Mouse (Mus musculus) spleen, embryonic (tissue): ENCODE measurements around the gene Cdc42se2.

Experiments
- CTCF ChIA-PET: fragments of 350-600 bp; sonication (Branson Sonifier 250); formaldehyde crosslinking; loops from one replicate; lab custom pipeline; 2022; lab: Charles Lee

Cdc42se2 gene

DNA sequence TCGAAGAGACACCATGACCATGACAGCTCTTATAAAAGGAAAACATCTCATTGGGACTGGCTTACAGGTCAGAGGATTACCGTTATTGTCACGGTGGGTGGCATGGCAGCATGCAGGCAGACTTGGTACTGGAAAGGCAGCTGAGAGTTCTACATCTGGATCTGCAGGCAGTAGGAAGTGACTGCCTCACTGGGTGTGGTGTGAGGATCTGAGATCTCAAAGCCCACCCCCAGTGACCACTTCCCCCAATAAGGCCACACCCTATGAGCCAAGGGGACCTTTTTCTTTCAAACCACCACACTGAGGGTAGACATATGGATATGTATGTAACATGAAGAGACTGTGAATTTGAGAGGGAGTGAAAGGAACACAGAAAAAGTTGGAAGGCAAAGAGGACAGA is 7.2 kb upstream of the Cdc42se2 start:
- CTCF ChIA-PET: no interaction called here

DNA sequence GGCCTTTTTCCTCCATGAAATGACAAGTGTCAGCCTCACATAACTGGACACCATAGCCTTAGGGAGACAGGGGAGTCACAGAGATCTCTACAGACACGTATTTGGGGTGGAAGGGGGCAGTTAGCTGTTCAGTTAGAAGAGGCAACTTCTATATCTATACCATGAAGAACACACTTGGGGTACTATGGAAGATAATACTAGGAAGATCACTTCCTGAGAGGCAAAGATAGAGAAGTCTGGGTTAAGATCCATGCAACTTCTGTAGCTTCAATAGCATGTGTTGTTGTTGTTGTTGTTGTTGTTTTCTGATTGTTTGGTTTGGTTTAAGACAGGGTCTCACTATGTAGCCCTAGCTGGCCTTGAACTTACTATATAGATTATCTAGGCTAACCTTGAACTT is 5.7 kb upstream of the Cdc42se2 start:
- CTCF ChIA-PET: no interaction called here

DNA sequence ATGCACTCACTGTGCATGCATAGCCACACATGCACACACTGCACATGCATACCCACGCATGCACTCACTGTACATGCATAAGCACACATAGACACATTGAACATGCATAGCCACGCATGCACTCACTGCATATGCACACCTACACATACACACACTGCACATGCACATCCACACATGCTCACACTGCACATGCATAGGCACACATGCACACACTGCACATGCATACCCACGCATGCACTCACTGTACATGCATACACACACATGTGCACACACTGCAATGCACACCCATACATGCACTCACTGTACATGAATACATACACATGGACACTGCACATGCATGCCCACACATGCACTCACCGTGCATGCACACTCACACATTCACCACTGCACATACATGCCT is 4.0 kb upstream of the Cdc42se2 start:
- CTCF ChIA-PET: no interaction called here

DNA sequence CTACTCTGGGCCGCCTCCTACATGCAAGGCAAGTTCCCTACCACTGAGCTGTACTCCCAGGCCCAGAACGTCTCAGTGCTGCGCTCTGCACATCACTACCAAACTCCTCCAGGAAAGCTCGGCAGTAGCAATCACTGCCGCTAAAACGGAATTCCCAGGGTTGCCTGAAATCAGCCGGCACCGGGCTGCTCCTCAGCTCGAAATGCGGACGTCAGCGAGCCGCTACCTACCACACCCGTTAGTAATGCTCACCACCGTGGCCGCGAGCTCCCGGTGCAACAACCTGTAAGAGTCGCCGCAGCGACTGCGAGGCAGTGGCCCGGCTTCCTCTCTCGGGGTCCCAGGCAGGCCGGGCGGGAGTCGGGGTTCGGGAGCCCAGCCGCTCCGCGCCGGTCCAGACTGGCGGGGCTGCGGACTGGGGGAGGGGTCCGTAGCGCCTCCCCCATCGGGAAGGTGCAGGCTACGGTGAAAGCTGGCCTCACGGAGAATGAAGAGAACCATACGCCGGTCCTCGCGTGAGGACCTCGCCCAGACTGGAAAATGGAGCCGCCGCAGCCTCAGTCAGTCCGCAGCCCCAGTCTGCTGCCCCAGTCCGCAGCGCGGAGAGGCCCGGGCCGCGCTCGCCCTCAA is 502 bp downstream of the Cdc42se2 start:
- CTCF ChIA-PET: interaction anchor here (0.7 to 0.9 kb wide), 2 partner anchors 47 to 74 kb away, joined by 7 read pairs; partner anchors contain the start of gene Lyrm7

DNA sequence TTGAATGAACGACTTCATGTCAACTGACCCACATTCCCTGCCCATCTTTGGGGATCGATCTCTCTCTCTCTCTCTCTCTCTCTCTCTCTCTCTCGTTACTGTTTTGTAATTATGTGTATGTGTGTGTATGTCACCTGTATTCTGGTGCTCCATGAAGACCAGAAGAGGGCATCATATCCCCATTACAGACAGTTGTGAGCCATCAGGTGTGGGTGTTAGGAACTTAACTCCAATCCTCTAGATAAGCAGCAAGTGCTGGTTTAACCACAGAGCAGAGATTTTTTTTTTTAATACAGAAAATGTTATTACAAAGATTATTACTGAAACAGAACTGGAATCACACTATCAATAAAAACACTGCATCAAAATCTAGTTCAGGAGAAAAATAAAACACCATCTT is 1.9 kb downstream of the Cdc42se2 start:
- CTCF ChIA-PET: interaction anchor here (0.7 kb wide), 1 partner anchor 71 kb away, joined by 3 read pairs; no protein-coding TSS in a partner anchor

DNA sequence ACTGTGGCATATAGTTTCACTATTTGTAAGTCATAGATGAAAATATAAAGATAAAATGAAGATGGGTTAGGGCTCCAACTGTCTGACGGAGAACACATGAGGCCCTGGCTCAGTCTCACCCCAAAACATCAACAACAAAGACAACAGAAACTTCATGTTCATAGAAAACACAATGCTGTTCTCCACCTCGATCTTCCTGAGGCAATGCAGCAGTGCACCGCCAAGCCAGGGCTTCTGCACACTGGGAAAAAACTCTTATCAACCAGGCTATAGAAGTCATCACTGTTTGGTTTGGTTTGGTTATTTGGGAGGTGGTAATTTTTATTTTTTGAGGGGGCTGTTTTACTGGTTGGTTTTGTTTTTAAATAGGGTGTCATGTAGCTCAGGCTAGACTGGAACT is 3.0 kb downstream of the Cdc42se2 start:
- CTCF ChIA-PET: no interaction called here

DNA sequence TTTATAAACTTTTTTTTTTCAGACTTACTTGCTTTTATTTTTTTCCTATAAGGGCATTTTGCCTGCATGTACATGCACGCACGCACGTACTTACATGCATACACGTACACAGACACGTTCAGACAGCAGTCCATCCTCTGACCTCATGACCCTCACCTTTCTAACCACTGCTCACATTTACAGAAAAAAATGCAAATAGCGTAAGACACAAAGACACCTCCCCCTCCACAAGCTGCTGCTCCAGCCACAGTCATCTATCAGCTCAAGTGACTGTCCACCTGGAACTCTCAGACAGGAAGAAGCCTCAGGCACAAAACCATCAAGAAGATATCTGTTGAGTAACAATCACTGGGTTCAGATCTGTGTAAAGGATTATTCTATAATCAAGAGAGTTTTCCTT is 5.2 kb downstream of the Cdc42se2 start:
- CTCF ChIA-PET: interaction anchor here (0.6 to 0.7 kb wide), 2 partner anchors 20 to 51 kb away, joined by 3 read pairs; no protein-coding TSS in a partner anchor

DNA sequence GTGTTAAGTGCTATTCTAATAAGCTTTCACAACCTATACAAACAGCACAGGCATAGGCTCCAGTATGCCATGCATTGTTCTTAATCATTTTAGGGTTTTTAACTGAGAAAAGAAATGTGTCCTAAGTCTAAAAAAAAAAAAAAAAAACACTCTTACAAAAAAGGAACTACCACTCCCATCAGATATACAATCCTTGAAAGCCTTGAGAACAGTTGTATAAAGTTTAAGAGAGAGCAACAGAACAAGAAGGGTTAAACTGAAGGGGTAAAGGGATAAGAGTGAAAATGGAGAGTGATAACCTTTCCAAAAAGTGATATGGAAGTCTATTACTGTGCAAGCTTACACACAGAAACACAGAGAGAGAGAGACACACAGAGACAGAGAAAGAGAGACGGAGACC is 7.5 kb downstream of the Cdc42se2 start:
- CTCF ChIA-PET: interaction anchor here (0.6 kb wide), 1 partner anchor 56 kb away, joined by 7 read pairs; no protein-coding TSS in a partner anchor

DNA sequence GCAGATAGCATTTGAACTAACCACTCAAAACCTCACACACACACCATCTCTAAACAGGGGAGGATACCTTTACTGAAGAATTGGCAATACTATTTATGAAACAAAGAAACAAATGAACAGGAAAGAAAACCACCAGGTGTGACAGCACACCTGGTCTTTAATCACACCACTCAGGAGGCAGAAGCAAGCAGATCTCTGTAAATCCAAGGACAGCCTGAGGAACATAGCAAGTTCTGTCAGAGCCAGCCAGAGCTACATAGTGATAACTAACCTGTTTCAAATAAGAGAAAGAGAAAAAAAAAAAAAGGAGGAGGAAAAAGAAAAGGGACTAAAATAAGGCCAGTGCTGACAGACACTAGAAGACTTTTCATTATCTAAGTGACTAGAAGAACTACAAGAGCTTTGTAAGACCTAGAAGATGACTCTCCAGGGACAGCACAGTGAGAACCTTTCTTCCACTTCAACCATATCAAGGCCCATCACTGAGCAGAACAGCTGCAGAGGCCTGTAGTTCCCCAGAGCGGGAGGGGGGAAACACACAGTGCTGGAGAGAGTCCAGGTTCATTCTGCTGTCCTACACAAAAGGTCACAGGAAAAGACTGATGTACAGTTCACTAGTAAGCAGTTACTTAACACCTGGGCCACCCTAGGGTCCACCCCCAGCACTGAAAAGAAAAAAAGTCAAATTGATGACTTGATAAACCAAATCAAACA is 9.2 kb downstream of the Cdc42se2 start:
- CTCF ChIA-PET: interaction anchor here (0.5 to 0.7 kb wide), 3 partner anchors 11 to 114 kb away, joined by 3 to 5 read pairs (median 3); no protein-coding TSS in a partner anchor

DNA sequence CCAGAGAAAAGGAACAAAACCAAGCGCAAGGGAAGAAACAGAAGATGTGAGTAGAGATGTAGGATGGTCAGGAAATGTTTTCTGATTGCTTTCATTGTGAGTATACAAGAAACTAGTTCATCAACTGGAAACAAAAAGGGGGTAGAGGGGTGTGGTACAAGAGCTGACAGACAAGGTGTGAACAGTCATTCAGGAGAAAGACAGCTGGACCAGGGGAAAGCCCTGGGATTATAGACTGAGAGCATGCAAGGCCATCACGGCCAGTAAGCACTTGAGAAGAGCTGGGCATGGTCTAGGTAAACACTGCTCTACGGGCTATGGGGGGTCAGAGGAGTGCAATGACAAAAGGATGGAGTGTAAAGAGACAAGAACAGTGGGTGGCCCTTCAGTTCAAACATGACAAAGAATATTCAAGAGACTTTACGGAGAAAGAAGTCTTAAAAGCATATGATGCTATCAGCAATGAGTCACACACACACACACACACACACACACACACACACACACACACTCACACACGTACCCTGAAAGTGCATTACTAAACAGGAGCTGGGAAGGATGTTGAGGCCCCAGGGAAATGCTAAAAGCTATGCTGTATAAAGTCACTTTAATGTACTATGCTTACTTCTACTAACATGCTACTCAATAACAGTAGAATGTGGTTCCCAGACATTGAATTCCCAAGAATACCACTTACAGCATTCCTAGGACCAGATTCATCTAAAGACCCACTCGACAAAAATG is 9.9 kb downstream of the Cdc42se2 start:
- CTCF ChIA-PET: interaction anchor here (0.5 to 0.7 kb wide), 3 partner anchors 10 to 115 kb away, joined by 3 to 5 read pairs (median 3); no protein-coding TSS in a partner anchor

DNA sequence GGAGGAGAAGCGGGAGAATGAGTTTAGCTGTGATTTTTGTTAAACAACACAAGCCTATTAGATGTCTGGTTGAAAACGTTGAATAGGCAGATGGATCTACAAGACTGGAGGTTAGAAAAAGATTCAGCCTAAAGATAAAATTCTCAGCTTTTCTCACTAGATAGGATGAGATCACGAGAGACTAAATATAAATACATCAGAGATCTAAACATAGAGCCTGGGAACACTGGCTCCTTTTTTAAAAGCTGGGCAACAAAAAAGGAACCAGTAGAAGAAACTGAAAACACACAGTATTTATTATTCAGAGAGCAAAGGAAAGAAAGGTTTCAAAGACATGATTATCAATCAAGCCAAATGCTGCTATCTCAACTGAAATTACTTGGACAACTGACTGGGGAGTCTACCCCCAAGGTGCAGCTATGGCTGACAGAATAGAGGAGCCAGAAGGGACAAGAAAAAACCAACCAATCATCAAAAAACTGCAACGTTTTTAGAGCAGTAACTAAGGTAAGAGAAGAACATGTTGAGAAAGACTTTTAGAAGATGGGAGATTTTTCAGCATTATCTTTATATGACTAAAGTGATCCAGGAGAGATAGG is 10.6 kb downstream of the Cdc42se2 start:
- CTCF ChIA-PET: interaction anchor here (0.6 kb wide), 1 partner anchor 352 kb away, joined by 4 read pairs; no protein-coding TSS in a partner anchor

DNA sequence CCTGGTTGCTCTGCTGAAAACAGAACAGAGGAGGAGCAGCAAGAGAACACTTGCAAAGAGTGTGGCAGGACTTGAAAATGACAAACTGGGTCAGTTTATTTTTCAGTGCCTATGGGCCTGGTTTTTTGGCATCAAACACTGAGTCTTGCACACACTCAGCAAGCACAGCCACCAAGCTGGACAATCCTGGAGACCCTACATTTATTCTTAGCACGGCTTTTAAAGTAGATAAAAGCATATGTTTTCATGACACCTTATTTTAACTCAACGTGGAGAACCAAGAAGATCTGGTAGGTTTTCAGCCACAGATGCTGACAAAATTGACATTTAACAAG is 11.1 kb downstream of the Cdc42se2 start:
- CTCF ChIA-PET: interaction anchor here (0.6 kb wide), 1 partner anchor 352 kb away, joined by 4 read pairs; no protein-coding TSS in a partner anchor

DNA sequence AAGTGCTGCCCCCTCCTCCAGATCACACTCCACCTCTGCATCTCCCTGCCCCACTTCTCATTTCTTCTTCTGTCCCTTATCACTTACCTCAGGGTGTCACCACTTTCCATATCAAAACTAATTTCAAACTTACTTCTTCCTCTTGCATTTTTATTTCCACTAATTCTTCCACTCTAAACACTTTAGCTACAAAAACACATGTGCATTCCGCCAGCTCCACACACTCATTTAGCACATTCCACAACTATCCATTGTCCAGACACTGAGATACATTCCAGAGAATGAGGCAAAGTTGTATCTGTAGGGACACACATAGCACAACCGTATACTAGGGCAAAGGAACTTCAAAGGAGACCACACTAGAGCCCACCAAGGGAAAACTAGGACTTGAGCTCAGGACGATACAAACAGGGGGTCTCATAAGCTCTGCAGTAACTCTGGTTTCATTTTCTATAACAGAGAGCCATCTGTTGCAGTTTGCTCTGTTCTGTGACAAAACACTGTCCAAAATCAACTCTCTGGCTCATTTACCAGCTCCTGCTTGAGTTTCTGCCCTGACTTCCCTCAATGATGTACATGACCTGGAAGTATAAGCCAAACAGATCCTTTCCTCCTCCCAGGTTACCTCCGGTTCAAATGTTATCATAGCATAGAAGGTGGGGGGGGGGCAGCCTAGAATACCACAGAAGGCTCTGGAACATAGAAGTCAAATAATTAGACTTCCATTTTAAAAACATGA is 11.7 kb downstream of the Cdc42se2 start:
- CTCF ChIA-PET: interaction anchor here (0.5 kb wide), 1 partner anchor 16 kb away, joined by 6 read pairs; no protein-coding TSS in a partner anchor

DNA sequence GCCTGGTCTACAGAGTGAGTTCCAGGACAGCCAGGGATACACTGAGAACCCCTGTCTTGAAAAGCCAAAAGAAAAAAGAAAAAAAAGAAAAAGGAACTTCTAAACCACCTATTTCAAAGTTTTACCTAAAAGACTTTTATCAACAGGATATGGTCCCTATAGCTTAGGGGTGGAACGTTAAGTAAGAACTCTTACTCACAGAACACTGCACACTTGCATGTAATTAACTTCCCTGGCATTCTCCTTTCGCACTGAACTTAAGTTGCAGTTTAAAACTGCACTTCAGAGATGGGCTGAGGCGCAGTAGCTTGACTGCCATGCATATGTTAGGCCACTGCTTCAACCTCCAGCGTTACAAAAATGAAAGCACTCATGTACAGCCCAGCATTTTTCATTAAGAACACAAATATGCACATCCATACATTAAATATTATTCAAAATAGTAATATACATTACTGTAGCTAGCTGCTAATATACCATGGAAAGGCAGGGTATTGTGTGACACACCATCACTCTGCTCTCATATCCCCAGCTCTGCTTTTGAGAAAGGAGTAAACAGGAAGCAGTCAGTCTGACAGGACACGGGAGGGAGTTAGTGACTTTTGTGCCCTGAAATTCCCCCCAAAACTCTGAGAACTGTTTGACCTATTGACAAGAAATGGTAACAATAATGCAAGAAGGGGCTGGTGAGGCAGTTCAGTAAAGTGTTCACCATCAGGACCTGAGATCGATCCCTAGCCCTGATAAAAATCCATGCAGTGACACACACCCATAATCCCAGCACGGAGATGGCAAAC is 13.0 kb downstream of the Cdc42se2 start:
- CTCF ChIA-PET: no interaction called here

DNA sequence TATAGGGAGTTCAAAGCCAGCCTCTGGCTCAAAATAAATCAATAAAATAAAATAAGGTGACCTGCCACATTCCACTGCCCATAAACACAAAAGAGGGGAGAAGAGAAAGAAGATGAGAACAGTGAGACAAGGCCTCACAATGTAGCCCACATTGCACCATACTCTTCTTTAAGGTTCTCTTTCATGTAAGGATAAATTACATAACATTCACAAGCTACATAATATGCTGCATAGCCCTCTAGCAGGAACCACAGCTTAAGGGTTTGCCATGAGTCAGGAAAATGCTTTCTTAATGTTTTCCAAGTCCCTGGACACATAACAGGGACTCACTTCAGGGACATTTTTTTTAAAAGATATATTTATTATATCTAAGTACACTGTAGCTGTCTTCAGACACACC is 15.9 kb downstream of the Cdc42se2 start:
- CTCF ChIA-PET: interaction anchor here (0.6 to 1.1 kb wide), 2 partner anchors 61 to 75 kb away, joined by 3 to 5 read pairs; no protein-coding TSS in a partner anchor

DNA sequence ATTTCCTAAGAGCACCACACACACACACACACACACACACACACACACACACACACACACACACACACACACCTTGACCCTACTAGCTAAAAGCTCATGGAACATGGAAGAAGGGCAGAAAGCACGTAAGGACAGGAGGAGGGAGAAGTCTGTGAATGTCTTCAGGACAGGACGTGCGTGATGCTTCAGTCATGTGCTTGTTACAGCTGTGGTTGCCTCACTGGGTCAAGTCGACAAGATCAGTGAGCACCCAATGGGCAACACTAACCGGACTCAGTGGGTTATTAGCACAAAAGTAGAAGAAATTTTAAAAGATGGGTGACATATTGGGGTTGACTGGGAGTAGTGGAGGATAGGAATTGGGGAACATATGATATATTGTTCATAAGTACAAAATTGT is 17.6 kb downstream of the Cdc42se2 start:
- CTCF ChIA-PET: no interaction called here

DNA sequence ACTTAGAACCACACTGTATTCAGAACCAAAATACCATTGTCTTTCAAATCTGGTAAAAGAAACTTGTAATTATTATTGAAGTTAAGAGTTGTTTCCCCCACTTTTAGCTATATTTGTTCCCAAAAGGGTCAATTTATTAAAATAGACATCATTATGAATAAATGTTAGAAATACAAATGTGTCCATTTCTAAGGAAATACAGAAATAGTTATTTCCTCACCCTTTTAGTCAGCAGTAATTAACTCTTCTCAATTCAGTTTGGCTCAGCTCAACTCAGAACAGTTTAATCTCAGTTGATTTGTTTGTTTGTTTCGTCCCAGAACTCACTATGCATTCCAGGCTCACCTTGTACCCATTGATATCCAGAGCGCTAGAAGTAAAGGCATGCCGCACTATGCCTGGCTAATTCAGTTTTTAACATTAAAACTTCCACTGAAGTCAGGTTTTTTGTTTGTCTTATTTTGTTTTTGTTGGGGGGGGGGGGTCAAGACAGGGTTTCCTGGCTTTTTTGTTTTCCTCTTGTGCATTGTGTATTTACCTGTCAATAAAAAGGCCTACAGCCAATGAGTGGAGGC is 19.3 kb downstream of the Cdc42se2 start:
- CTCF ChIA-PET: interaction anchor here (0.5 kb wide), 1 partner anchor 228 kb away, joined by 7 read pairs; no protein-coding TSS in a partner anchor

DNA sequence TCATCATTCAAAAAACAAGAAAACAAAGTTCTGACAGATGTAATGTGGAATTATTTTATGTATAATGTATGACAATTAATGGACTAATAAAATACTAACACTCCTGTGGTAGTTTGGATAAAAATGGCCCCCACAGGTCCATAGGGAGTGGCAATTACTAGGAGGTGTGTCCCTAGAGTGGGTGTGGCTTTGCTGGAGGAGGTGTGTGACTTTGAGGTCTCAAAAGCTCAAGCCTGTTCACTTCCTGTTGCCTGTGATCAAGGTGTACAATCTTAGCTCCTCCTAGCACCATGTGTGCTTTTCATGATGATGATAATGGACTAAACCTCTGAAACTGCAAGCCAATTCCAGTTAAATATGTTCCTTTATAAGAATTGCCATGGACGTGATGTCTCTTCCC is 22.7 kb downstream of the Cdc42se2 start:
- CTCF ChIA-PET: no interaction called here

DNA sequence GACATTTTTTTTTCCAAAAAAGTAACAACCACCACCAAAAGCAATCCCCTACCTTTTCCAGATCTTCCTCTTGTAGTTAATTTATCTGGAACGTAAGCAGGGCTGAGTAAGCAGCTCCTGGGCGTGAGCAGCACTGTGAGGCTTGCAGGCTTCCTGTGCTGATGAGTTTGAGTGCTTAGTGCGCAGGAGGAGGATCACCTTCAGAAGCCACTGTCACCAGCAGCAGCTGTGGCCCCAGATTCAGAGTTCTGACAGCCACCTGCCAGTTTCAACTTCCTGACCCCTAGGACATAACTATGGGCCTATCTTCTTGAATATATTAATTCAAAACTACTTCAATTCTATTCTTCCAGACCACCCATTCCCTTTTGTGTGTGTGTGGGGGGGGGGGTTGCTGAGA is 23.4 kb downstream of the Cdc42se2 start:
- CTCF ChIA-PET: interaction anchor here (0.7 kb wide), 1 partner anchor 304 kb away, joined by 3 read pairs; no protein-coding TSS in a partner anchor
